Mouse (Mus musculus) hindbrain, embryonic 11.5 days (tissue): ENCODE results near the gene Pigyl. TPM values are rescaled to one million over a fixed set of nuclear protein-coding genes. Genes with fewer than 3 reads are reported as not detected.

Experiments
- polyA plus RNA-seq: library from polyadenylated mRNA; unstranded; fragments of >200 nt; fragmentation: Nextera tagmentation; extraction: Ambion mirVana; gene quantifications from 2 replicates; pipeline ENCODE4 v1.2.1, GENCODE M21; 2014

Pigyl gene
- polyA plus RNA-seq, 1 experiment from 2014 or later = 64.1 TPM

Other genes with a start within 250 kb of the Pigyl start
- gene Rab3d, start 238.7 kb upstream of the Pigyl start, polyA plus RNA-seq = 8.6 and 9.5 TPM in 2 replicates
- 3.3 and 3.9 TPM in 2 replicates for gene Ccdc159, start 229.4 kb upstream of the Pigyl start, polyA plus RNA-seq
- 34.7 and 39.3 TPM in 2 replicates for gene Tmem205, start 229.3 kb upstream of the Pigyl start, polyA plus RNA-seq
- gene Plppr2, start 219.8 kb upstream of the Pigyl start, polyA plus RNA-seq = 21.0 and 22.3 TPM in 2 replicates
- gene Swsap1, start 201.1 kb upstream of the Pigyl start, polyA plus RNA-seq = 14.6 and 20.4 TPM in 2 replicates
- 4.2 and 5.2 TPM in 2 replicates for gene Epor, start 193.3 kb upstream of the Pigyl start, polyA plus RNA-seq
- gene Rgl3, start 167.4 kb upstream of the Pigyl start, polyA plus RNA-seq = 2.0 and 2.1 TPM in 2 replicates
- 5.5 and 5.7 TPM in 2 replicates for gene Ccdc151, start 154.2 kb upstream of the Pigyl start, polyA plus RNA-seq
- 84.6 TPM in 2 replicates for gene Prkcsh, start 154.0 kb upstream of the Pigyl start, polyA plus RNA-seq
- 72.9 and 85.2 TPM in 2 replicates for gene Elavl3, start 104.8 kb upstream of the Pigyl start, polyA plus RNA-seq
- gene Gm49318, start 85.6 kb upstream of the Pigyl start, polyA plus RNA-seq = 0.56 TPM in 1 of 2 replicates, not detected in the other
- gene Zfp653, start 85.5 kb upstream of the Pigyl start, polyA plus RNA-seq = 8.1 and 9.2 TPM in 2 replicates
- 32.4 and 38.4 TPM in 2 replicates for gene Ecsit, start 71.4 kb upstream of the Pigyl start, polyA plus RNA-seq
- 1.8 and 2.1 TPM in 2 replicates for gene Cnn1, start 57.6 kb upstream of the Pigyl start, polyA plus RNA-seq
- gene Elof1, start 39.7 kb upstream of the Pigyl start, polyA plus RNA-seq = 211 and 213 TPM in 2 replicates
- 17.1 and 18.7 TPM in 2 replicates for gene Acp5, start 21.1 kb upstream of the Pigyl start, polyA plus RNA-seq
- gene Zfp872, start 31.2 kb downstream of the Pigyl start, polyA plus RNA-seq = not detected in 2 replicates
- gene Zfp809, start 68.9 kb downstream of the Pigyl start, polyA plus RNA-seq = 11.9 and 13.4 TPM in 2 replicates
- gene Zfp599, start 103.0 kb downstream of the Pigyl start, polyA plus RNA-seq = 7.1 and 8.1 TPM in 2 replicates
- gene Zfp810, start 150.8 kb downstream of the Pigyl start, polyA plus RNA-seq = 25.5 and 34.1 TPM in 2 replicates
- gene Anln, start 232.3 kb downstream of the Pigyl start, polyA plus RNA-seq = 34.0 and 40.2 TPM in 2 replicates